Mouse (Mus musculus) layer of hippocampus, postnatal 25 days (tissue): ENCODE results near the gene Camkk2. TPM values are rescaled to one million over a fixed set of nuclear protein-coding genes. Genes with fewer than 3 reads are reported as not detected.

ENCODE experiments used
- DNase-seq, 2 experiments: peaks; one replicate each; pipeline ENCODE4 v3.0.0; 2022; ENCODE audit warnings: mixed read lengths in 2 of 2, low spot score in 1 of 2; ENCODE audit errors: extremely low spot score in 1 of 2
- total RNA-seq, 2 experiments: library from RNA; stranded (reverse); gene quantifications; 2 replicates each; pipeline ENCODE4 v1.2.3; 2021

Camkk2 gene
- total RNA-seq, 2 experiments from 2014 or later: 110 to 127 TPM

GRCm38 (mm10) chr5:122783726-122784406, 4.7 kb upstream of the Camkk2 start:
- DNase-seq: no peak

GRCm38 (mm10) chr5:122782066-122782465, 2.9 kb upstream of the Camkk2 start:
- no peak for DNase-seq

GRCm38 (mm10) chr5:122780791-122781432, 1.7 kb upstream of the Camkk2 start:
- DNase-seq: no peak

GRCm38 (mm10) chr5:122778231-122779226, 680 bp downstream of the Camkk2 start:
- DNase-seq: no peak

- DNase-seq: no peak
Measured at GRCm38 (mm10) chr5:122777322-122777721, 1.9 kb downstream of the Camkk2 start.

- no peak for DNase-seq
Measured at GRCm38 (mm10) chr5:122775646-122776286, 3.4 kb downstream of the Camkk2 start.

- no peak for DNase-seq
Measured at GRCm38 (mm10) chr5:122774743-122775611, 4.2 kb downstream of the Camkk2 start.

- DNase-seq: no peak
Measured at GRCm38 (mm10) chr5:122773756-122774155, 5.5 kb downstream of the Camkk2 start.

- no peak for DNase-seq
Measured at GRCm38 (mm10) chr5:122771428-122771827, 7.8 kb downstream of the Camkk2 start.

- no peak for DNase-seq
Measured at GRCm38 (mm10) chr5:122770806-122771261, 8.4 kb downstream of the Camkk2 start.

GRCm38 (mm10) chr5:122770304-122770703, 8.9 kb downstream of the Camkk2 start:
- no peak for DNase-seq

- DNase-seq: no peak
Measured at GRCm38 (mm10) chr5:122769101-122769568, 10.1 kb downstream of the Camkk2 start.

GRCm38 (mm10) chr5:122767283-122767682, 11.9 kb downstream of the Camkk2 start:
- DNase-seq: no peak

- DNase-seq: peak in 1 of 2 experiments; percentile 47
Measured at GRCm38 (mm10) chr5:122764032-122764464, 15.2 kb downstream of the Camkk2 start.

GRCm38 (mm10) chr5:122763271-122764031, 15.8 kb downstream of the Camkk2 start:
- no peak for DNase-seq

GRCm38 (mm10) chr5:122756680-122757079, 22.5 kb downstream of the Camkk2 start:
- no peak for DNase-seq

- DNase-seq: no peak
Measured at GRCm38 (mm10) chr5:122756144-122756543, 23.1 kb downstream of the Camkk2 start.

GRCm38 (mm10) chr5:122755620-122756019, 23.6 kb downstream of the Camkk2 start:
- no peak for DNase-seq
